ENCODE assay signal across 31 mouse cellular contexts in genomic region chr2:170764704-170765103, GRCm38 (mm10). TPM values are rescaled to one million over a fixed set of nuclear protein-coding genes. Genes with fewer than 3 reads are reported as not detected.
DNase-seq lines count a peak whose midpoint lies in the region; ATAC-seq lines count a peak whose summit lies in the region.
"Had no signal": no experiment of that assay in that cellular context is flagged by ENCODE, and none has a peak within 500 bp of the region (broad histone marks: within the 10 kb centered on the region; RNA-seq: fewer than 3 reads in every experiment).

No protein-coding gene starts in this region.

- H3K9me3 ChIP-seq in forebrain, embryonic 12.5 days: no peaks in the 10 kb centered on the region
- H3K9me3 ChIP-seq: heart, embryonic 15.5 days; limb, embryonic 12.5 days; midbrain, embryonic 12.5 days; neural tube, embryonic 15.5 days had no signal

- intact Hi-C loops in gastrocnemius, postnatal 14 days (cut with DNase I; ENCODE audit: low total_unique reads): no loop called here
- intact Hi-C loops in gastrocnemius, postnatal 36 days (cut with DNase I): no loop called here
- intact Hi-C loops in left cerebral cortex, postnatal 4 days (cut with DNase I): no loop called here

- no peaks in the 10 kb centered on the region for H3K36me3 ChIP-seq in forebrain, embryonic 12.5 days (replicated peaks)
- H3K36me3 ChIP-seq: heart, embryonic 15.5 days; limb, embryonic 12.5 days; midbrain, embryonic 12.5 days; neural tube, embryonic 15.5 days had no signal

- no peak for ATAC-seq in forebrain, embryonic 12.5 days (ENCODE audit: low FRiP score)
- ATAC-seq: forebrain, postnatal 0 days; intestine, postnatal 0 days had no signal

- H3K4me1 ChIP-seq in forebrain, embryonic 12.5 days: peaks cover 7% of the 10 kb centered on the region; the same call in 1 of the 2 replicates
- H3K4me1 ChIP-seq: limb, embryonic 12.5 days had no signal

- H3K4me2 ChIP-seq in forebrain, embryonic 12.5 days: no peak overlapping the region
- H3K4me2 ChIP-seq: heart, embryonic 15.5 days; hindbrain, embryonic 14.5 days; limb, embryonic 12.5 days; liver, embryonic 11.5 days; midbrain, embryonic 12.5 days; neural tube, embryonic 15.5 days had no signal

- H3K4me3 ChIP-seq in forebrain, embryonic 12.5 days (replicated peaks): no peak overlapping the region
- H3K4me3 ChIP-seq: erythroblast, embryonic 14.5 days; heart, adult 2 months; heart, embryonic 15.5 days; limb, embryonic 12.5 days; midbrain, embryonic 12.5 days; neural tube, embryonic 15.5 days had no signal

- H3K9ac ChIP-seq in forebrain, embryonic 12.5 days: no peak overlapping the region
- H3K9ac ChIP-seq: forebrain, postnatal 0 days; heart, embryonic 15.5 days; hindbrain, embryonic 14.5 days; limb, embryonic 12.5 days; midbrain, embryonic 12.5 days; neural tube, embryonic 15.5 days had no signal

- peak; percentile 21 for DNase-seq in gastrocnemius, postnatal 14 days
- no peak for DNase-seq in gastrocnemius, postnatal 36 days
- peak; percentile 32 to 46 for DNase-seq in left cerebral cortex, adult 18-20 months (ENCODE audit: low spot score in 2 of 2)
- no peak for DNase-seq in left cerebral cortex, postnatal 4 days
- peak; percentile 12 for DNase-seq in urinary bladder, postnatal 14 days (ENCODE audit: low spot score)
- DNase-seq in urinary bladder, postnatal 36 days (ENCODE audit: low spot score in 2 of 2): no peak
- DNase-seq: adrenal gland, adult 2 months; adrenal gland, postnatal 36 days; cerebellum, postnatal 14 days; forebrain, postnatal 0 days; kidney, adult 9 months; kidney, postnatal 10 days; layer of hippocampus, postnatal 36 days; lung, postnatal 36 days; retina, postnatal 1 day; right cerebral cortex, postnatal 25 days; thymus, adult 18-20 months; thymus, postnatal 25 days had no signal

- H3K27me3 ChIP-seq in forebrain, embryonic 12.5 days: no peaks in the 10 kb centered on the region
- H3K27me3 ChIP-seq: heart, embryonic 15.5 days; limb, embryonic 12.5 days; midbrain, embryonic 12.5 days; neural tube, embryonic 15.5 days had no signal

- no peak overlapping the region for H3K27ac ChIP-seq in forebrain, embryonic 12.5 days
- H3K27ac ChIP-seq: heart, adult 2 months; heart, embryonic 15.5 days; hindbrain, embryonic 14.5 days; limb, embryonic 12.5 days; midbrain, embryonic 12.5 days; neural tube, embryonic 15.5 days; stomach, postnatal 0 days had no signal

- WGBS in forebrain, embryonic 12.5 days: 84% methylated on average over 3 of the region's 3 CpGs

RNA-seq across cellular contexts. Expression of gene Dok5, which starts 33.1 kb away (rescaled TPM):
- 10 to 100 TPM; 13.6 to 17.0 TPM for total RNA-seq in gastrocnemius, postnatal 14 days (2021)
- total RNA-seq in gastrocnemius, postnatal 36 days (2021): 1 to 10 TPM; 3.8 to 5.6 TPM
- total RNA-seq in left cerebral cortex, adult 18-20 months (2021): 10 to 100 TPM; 33.9 to 35.1 TPM
- 100 to 1,000 TPM; 100 to 127 TPM for total RNA-seq in left cerebral cortex, postnatal 4 days (2021)
- polyA plus RNA-seq in forebrain, embryonic 12.5 days (2016; fragmentation: Nextera tagmentation; extraction: Ambion mirVana): 14.6 and 15.2 TPM in 2 replicates
- total RNA-seq: hematopoietic stem cell, adult 5-6 weeks; megakaryocyte, adult 5-6 weeks had no signal
- polyA plus RNA-seq: erythroblast, embryonic 14.5 days had no signal

Comparison
In these comparisons a context has a peak if more than half of its experiments do, and no peak if none do; other contexts are left out.
1. DNase-seq: peak in gastrocnemius, postnatal 14 days (single experiment), left cerebral cortex, adult 18-20 months (2 of 2) and urinary bladder, postnatal 14 days (single experiment); none in gastrocnemius, postnatal 36 days (0 of 2), left cerebral cortex, postnatal 4 days (single experiment) and urinary bladder, postnatal 36 days (0 of 2).